Mouse (Mus musculus): ENCODE results near the gene Sipa1. TPM values are rescaled to one million over a fixed set of nuclear protein-coding genes. Genes with fewer than 3 reads are reported as not detected.

Gene Sipa1
- total and polyA plus RNA-seq, 3 experiments, result 39.8 to 165 (median 62.1) TPM

- DNase-seq, result no peak
These were observed 16.7 kb downstream of the Sipa1 start for GRCm38 (mm10) chr19:5646731-5647330.

GRCm38 (mm10) chr19:5645280-5645679, 18.2 kb downstream of the Sipa1 start:
- no peak for DNase-seq

DNA sequence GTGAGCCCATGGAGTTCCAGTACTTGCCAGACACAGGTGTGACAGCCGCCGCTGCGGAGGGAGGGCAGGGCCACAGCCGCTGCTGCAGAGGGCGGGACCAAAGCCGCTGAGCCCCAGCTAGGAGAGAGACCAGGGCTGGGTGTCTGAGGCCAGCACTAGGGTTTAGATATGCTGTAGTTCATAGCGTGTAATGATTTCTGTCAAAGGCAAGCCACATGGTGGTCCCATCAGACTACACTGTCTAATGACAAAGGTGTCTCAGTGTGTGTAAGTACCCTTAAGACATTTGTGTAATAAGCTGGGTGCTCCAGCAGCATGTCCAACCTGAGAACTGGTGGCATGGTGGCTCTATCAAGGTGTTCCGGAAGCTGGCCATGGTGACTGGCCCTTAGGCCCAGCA, 21.9 kb downstream of the Sipa1 start:
- no peak for DNase-seq

DNA sequence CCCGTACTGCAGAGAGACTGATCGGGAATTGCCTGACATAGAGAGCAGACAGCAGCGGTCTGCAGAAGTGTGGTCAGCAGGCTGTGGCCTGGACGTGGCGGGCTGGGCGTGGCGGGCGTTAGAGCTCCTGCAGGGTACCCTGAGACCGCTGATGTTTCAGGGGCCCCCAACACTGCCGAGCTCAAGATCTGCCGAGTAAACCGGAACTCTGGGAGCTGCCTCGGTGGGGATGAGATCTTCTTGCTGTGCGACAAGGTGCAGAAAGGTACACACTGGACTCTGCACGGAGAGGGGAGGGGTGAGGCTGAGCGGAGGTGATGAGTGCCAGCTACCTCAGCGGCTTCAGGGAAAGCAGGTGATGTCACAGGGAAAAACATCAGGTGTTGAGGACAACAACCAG, 22.5 kb downstream of the Sipa1 start:
- no peak for DNase-seq

- DNase-seq, result peak; percentile 50
These were observed 23.2 kb downstream of the Sipa1 start for GRCm38 (mm10) chr19:5640339-5640738.

DNA sequence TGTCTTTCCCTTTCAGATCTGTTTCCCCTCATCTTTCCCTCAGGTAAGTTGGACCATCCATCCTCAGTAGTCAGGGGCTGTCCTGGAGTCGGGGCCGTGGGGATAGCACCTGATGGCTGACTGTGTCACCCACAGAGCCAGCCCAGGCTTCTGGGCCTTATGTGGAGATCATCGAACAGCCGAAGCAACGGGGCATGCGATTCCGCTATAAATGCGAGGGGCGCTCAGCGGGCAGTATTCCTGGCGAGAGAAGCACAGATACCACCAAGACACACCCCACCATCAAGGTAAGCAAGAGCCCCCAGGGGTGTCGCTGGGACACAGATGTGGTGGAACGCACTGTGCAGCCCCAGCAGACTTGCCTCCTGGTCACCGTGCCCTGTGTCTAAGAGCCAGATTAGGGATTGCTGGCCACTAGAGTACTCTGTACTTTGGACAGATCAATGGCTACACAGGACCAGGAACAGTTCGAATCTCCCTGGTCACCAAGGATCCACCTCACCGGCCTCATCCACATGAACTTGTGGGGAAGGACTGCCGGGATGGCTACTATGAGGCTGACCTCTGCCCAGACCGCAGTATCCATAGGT, 25.0 kb downstream of the Sipa1 start:
- DNase-seq, result no peak

DNA sequence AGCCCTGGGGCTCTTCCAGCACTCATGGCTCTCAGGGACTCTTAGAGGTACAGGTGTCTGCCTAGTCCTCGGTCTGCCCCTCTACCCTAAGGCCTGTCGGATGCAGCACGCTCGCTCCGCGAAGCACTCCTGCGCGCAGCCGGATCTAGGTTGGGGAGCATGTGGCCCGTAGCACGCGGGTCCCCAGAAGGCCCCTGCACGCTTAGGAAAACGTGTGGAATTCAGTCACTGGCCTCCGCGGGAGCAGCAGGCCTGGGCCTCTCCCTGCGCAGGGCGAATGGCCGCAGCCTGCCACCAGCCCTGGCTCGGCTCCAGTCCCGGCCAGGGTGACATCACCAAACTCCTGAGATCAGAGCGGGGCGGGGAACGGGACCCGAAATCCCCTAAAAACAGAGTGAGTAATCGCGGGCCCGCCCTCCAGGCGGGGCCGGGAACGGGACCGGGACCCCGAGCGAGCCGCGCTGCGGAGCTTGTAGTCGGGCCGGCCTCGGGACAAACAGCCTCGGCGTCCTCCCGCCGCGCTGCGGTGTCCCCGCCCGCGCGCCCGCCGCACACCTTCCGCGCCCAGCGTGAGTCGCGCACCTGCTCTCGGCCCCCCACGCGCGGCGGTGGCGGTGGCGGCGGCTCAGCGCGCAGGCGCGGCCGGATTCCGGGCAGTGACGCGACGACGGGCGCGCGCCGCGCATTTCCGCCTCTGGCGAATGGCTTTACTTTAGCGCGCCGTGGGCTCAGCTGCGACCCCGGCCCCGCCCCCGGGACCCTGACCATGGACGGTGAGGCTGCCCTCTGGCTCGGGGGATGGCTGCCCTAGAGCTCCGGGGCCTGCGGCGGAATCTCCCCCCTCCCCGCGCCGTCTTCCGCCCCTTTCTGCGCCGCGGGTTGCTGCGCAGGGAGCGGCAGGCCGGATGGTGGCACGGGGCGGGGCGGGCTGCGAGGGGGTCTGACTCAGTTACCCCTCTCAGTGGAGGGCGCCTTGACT, 26.1 kb downstream of the Sipa1 start, which contains the start of gene Rela:
Rela (plus strand) TSS at position 415 of the 979 bp plus-strand sequence.
- DNase-seq, result peak; percentile 98

GRCm38 (mm10) chr19:5636571-5637041, 26.9 kb downstream of the Sipa1 start:
- DNase-seq, result no peak

DNA sequence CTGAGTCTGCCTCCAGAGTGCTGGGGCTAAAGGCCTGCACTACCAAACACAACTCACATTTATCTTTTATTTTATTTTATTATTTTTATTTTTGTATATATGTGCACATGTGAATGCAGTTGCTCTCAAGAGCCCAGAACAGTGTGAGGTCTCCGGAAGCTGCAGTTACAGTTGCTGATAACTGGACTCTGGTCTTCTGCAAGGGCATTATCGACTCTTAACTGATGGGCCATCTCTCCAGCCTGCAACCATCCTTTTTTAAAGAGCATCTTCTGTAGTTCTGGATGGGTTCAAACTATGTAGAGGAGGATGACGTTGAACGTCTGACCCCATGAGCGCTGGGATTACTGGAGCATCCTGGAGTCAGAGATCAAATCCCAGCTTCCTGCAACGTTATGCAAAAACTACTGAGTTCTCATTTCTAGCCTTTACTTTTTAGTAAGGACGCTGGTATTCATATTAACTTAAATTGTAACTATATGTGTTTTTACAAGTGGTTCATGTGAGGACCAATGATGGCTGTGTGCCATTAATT, 27.4 kb downstream of the Sipa1 start:
- DNase-seq, result no peak

DNA sequence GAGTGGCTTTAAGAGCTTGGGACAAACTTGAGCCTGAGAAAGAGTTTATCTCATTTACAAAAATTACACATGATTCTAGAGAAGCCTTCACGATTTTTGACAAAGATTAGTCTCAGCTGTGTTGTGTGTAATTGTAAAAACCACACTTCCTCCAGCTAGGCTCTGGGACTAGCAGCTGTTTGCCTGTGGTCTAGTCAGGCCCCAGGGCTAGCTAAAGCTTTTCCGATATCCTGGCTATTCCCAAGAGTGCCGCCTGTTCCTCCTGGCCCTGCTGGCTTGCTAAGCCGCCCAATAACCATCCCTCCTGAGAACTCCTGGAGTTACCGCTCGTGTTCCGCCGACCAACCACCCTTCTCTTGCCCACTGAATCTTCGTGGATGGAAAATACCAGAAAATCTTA, 31.4 kb downstream of the Sipa1 start:
- no peak for DNase-seq

- no peak for DNase-seq
These were observed 33.6 kb downstream of the Sipa1 start for GRCm38 (mm10) chr19:5629907-5630306.

GRCm38 (mm10) chr19:5625311-5625710, 38.2 kb downstream of the Sipa1 start:
- no peak for DNase-seq

DNA sequence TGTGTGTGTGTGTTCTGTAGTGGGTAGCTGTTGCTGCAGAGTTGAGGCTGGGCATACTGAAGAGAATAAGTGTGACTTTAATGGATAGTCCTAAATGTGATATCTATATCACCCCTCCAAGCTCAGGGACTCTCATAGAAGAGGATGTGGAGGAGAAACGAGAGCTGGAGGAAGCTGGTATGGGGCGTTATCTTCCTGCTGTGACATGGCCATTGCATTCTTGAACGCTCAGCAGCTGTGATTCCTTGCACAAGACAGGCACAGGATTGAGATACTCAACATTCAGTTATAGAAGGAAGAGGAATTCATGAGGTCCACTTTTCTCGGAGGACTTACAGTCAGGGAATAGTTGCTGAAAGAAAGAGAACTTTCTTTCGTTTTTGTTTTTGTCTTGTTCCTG, 41.6 kb downstream of the Sipa1 start:
- DNase-seq, result no peak

GRCm38 (mm10) chr19:5620007-5620406, 43.5 kb downstream of the Sipa1 start:
- DNase-seq, result no peak

DNA sequence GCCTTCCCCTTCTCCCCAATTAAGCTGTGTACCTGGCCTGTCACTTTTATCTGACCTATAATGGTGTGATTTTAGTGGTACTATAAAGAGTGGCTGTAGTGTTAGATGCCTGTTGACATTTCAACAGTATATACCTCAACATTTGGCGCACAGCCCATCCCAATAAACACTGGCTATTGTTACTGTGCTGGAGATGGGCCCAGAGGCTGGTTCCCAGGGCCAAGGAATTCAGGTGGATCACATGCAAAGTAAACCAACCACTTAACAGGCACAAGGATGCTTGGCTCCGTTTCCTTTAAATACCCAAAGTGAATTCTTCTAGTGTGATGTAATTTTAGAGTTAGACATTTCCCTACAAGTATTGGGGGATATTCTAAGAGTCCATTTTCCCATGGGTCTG, 48.6 kb downstream of the Sipa1 start:
- no peak for DNase-seq

- no peak for DNase-seq
These were observed 50.6 kb downstream of the Sipa1 start for GRCm38 (mm10) chr19:5612762-5613411.

DNA sequence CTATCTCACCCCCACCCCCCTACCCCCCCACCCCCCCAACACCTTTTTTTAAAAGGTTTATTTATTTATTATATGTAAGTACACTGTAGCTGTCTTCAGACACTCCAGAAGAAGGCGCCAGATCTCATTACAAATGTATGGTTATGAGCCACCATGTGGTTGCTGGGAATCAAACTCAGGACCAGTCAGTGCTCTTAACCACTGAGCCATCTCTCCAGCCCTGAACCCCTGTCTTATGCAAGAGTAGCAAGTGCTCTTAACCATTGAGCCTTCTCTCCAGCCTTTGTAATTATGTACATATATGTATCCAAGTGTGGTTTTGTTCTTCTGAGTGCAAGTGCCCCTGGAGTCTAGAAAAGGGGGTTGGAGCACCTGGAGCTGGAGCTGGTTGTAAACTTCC, 51.5 kb downstream of the Sipa1 start:
- DNase-seq, result no peak

DNA sequence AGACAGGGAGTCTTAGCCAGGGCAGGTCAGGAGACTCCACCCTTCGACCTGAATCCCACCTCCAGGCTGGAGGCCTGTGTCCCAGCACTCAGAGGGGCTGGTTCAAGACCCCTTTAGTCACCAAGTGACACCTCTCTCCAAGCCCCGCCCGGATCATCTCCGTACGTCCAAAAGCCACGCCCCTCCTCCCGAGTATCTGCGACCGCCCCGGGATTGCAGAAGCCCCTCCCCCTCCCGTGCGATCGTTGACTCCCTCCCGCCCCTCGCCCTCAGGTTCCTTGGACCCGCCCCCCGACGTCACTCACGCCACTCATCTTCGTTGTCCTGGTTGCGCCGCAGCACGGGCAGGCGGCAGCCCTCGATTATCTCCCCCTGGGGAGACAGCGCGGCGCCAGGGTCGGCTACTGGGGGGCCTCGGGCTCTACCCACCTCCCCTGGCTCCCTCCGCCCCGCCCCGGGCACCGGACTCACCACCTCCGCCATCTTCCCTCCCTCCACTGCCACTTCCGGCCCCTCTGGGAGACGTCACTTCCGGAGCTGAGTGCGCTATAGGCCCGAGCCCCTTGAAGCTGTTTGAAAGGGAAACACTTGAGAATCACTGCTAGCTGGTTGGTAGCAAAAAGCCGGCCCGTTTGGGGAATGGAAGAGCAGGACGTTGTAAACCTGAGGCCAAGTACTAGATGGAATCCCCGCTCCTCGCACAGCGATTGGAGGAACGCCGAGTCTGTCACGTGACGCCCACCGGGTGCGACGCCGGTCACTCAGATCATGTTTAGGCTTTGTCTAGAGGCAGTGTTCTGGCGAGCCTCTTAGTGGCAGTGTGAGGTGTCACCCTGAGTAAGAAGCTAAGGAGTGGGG, 53.7 kb downstream of the Sipa1 start, which contains the start of gene Kat5:
Kat5 (minus strand) TSS at position 691 of the 858 bp plus-strand sequence.
- DNase-seq, result peak; percentile 95

- no peak for DNase-seq
These were observed 54.3 kb downstream of the Sipa1 start for GRCm38 (mm10) chr19:5609171-5609546.

GRCm38 (mm10) chr19:5608707-5609106, 54.8 kb downstream of the Sipa1 start:
- DNase-seq, result no peak

All from adrenal gland, adult 2 months (tissue).